Mouse (Mus musculus): ENCODE results near the gene Exoc6b.

DNA sequence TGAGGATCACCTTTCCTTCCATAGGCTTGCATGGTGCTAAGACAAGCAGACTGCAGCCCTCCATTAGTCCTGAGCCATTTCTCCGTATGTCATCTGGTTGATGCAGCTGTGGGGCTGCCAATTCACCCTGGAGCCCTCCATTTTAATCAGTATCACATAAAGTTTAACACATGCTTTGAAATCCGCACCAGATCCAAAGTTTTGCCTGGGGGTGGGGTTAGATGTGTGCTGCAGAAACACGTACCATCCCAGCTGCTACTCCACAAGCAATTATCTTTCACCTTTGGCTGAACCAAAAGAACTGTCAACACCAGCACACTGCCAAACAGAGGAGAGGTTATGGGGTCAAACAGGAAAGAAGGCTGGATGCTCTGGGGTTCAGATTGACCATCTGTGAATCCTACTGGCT, 92.7 kb downstream of the Exoc6b start:
- TF ChIP-seq CTCF (IDR thresholded peaks at IDR 0.05; ENCODE audit: control insufficient read depth, insufficient read depth, insufficient read length) (no peak), MYOD1 (IDR thresholded peaks at IDR 0.05; ENCODE audit: control insufficient read depth, insufficient read length, low read depth) (no peak), MAX (IDR thresholded peaks at IDR 0.05) (no peak), MYOG (IDR thresholded peaks at IDR 0.05; ENCODE audit: control insufficient read depth, extremely low read depth, insufficient read length) (no peak), USF1 (IDR thresholded peaks at IDR 0.05; ENCODE audit: low read depth) (no peak)
